Mouse (Mus musculus) urinary bladder, postnatal 4 days (tissue): Measurements from ENCODE around the gene Gm49336.

Source experiments
- DNase-seq, 2 experiments: peaks; one replicate each; pipeline ENCODE4 v3.0.0; 2021 to 2022; ENCODE audit warnings: low spot score in 2 of 2

Gm49336 gene

DNA sequence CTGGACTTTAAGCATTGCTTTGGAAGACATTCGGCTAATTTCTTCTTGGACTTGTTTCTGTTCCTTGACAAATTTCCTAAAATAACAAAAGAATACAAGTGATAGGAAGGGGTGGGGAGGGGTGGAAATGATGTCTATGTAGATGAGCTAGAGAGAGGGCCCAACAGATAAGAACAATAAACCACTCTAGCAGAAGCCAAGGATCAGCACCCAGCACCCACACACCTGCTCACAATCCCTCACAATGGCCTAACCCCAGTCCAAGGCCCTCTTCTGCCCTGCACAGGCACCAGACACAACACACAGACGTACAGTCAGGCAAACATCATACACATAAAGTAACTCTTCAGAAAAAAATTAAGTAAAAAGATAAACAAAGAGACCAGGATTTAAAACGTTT lies 12.8 kb downstream of the Gm49336 start:
- DNase-seq = no peak

- DNase-seq = no peak
These were observed 31.4 kb downstream of the Gm49336 start for GRCm38 (mm10) chr14:60219886-60220285.

DNA sequence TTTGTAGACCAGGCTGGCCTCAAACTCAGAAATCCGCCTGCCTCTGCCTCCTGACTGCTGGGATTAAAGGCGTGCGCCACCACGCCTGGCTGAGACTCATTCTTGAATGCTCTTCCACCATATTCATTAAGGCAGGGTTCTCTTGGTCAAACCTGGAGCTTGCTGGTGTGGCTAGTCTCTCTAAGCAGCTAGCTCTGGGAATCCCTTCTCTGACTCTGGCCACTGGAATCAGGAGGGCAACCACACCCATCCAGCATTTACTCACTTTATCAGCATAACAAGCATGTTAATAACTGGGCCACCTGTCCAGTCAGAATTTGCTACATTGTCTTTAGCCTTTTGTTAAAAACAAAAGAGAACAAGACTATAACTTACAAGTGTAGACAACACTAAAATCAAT lies 33.7 kb downstream of the Gm49336 start:
- no peak for DNase-seq

GRCm38 (mm10) chr14:60216125-60216524 lies 35.2 kb downstream of the Gm49336 start:
- DNase-seq = no peak

DNA sequence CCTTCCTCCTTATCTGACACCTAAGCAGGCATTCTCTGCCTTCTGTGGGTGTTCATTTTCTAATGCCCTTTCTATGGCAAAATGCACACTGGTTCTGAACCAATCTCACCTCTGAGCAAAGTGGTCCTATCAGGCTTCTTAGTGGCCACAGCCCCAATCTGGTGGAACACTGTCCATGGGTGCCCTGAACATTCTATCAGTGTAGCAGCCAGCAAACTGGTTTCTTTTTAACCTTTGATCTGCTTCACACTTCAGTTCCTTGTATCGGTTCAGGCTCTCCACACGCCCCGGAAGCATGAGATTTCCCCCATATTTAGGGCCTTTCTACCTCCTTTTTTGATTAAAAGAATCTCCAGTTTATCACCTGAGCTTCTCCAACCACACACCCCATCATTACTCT lies 36.3 kb downstream of the Gm49336 start:
- no peak for DNase-seq

- no peak for DNase-seq
These were observed 37.3 kb downstream of the Gm49336 start for GRCm38 (mm10) chr14:60214040-60214439.

DNA sequence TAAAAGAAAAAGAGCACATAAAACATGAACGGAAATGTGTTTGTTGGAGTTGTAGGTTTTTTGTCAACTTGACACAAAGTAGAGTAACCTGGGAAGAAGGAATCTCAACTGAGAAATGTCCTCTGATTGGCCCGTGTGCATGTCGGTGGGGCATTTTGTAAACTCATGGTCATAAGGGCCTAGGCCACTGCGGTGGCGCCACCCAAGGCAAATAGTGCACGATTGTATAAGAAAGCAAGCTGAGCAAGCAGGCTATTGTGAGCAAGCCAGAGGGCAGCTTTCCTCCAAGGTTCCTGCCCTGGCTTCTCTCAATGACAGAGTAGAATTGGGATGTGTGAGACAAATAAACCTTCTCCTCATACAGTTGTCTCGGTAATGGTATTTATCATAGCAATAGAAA lies 42.1 kb downstream of the Gm49336 start:
- DNase-seq = no peak

GRCm38 (mm10) chr14:60204993-60205392 lies 46.3 kb downstream of the Gm49336 start:
- no peak for DNase-seq

- no peak for DNase-seq
These were observed 54.4 kb downstream of the Gm49336 start, which contains the start of gene Atp8a2 for GRCm38 (mm10) chr14:60196884-60197283. Gene Atp8a2, minus strand, starts transcription at chr14:60197179.

DNA sequence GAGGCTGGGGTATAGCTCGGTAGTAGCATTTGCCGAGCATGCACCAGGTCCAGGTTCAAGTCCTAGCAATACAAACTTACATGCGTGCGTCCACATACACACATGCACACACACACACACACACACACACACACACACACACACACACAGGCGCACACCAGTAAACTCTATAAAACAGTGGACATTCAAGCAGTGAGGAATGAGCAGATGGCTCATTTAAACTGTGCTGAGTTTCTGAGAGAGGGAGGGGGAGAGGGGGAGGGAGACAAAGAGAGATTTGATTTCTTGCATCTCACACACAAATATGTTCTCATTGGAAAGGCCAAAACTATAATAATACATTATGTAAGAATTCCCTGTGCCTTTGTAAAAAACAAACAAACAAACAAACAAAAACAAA lies 55.3 kb downstream of the Gm49336 start:
- DNase-seq = no peak

GRCm38 (mm10) chr14:60194606-60195005 lies 56.7 kb downstream of the Gm49336 start:
- DNase-seq = no peak

DNA sequence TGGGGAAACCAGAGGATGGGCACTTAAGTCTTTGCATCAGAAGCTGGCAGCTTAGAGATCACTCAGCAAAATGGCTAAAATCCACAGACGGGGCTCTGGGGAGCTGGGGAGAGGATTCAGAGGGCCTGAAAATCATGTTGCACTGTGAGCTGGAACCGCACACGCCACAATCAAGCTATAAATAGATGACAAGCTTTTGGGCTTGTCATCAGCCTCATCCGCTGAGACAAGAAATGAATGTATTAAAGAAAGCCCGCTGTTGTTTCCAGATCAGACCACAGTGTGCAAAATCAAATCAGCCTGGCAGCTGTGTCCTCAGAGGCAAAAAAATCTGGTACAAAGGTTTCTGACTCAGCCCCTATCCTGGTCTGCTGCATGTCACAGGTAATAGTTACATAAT lies 61.5 kb downstream of the Gm49336 start:
- DNase-seq = no peak

GRCm38 (mm10) chr14:60188201-60188825 lies 63.0 kb downstream of the Gm49336 start:
- no peak for DNase-seq

- DNase-seq = no peak
These were observed 70.0 kb downstream of the Gm49336 start for GRCm38 (mm10) chr14:60181306-60181705.

DNA sequence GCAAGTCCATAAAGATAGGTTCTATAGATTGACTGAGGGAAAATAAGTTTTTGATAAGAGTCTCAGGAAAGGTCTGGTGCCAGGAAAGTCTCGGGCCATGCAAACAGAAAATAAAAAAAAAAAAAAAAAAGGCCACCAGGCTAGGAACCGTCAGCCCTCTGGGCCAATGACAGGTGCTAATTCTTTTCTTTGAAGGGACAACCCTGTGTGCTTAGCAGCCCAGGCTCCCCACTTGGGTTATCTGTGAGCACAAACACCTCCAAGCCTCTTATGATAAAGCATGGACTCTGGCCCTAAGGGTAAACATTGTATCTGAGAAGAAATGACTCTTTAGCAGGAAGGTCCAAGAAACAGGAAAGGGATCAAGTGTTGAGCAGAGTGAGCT lies 72.7 kb downstream of the Gm49336 start:
- DNase-seq = no peak

- no peak for DNase-seq
These were observed 73.4 kb downstream of the Gm49336 start for GRCm38 (mm10) chr14:60177614-60178570.

DNA sequence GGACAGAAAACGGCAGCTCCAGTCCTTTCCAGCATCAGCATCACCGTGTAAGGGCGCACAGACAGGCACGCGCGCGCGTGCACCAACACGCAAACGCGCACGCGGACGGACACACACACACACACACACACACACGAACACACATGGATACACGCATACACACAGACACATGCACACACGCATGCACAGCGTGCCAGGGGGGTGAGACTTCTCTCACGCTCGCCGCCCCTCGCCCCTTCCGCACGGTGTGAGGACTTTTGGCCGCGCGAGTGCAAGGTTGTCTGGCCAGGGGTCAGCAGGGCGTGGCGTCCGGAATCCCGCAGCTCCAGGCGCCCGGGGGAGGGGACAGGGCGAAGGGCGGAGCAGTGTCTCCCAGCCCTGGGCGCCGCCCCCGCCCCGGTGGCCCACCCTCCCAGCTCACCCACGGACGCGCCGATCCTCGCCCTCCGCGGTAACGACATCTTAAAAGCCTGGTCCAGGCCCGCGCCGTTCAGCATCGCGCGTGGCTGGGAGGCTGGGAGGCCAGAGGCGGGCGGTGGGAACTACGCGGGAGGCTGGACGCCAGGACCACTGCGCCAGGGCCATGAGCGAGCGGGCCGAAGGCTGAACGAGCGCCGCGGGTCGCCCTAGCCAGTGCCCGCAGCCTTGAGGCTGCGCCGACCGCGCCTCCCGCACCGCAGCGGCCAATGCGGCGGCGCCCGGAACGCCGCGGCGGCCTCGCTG lies 74.3 kb downstream of the Gm49336 start:
- DNase-seq = peak; percentile 49 to 62

DNA sequence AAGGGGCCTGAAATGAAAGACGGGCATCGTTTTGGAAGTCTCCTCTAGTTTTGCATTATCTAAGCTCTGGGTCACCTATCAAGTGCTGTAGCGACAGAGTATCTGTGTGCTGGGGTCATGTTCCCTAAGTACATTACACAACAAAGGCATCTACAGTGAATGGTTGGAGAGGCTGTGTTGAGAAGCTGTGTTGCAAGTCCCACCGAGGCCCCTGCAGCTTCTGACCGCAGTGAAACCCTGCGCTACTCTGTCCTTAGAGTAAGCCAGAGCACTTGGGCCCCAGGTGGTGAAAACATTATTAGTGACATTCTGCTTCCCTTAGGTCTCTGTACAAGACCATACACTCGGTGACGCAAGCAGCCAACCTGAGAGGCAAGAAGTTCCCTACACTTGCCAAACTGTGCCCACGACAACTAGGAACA lies 74.8 kb downstream of the Gm49336 start:
- no peak for DNase-seq

- DNase-seq = no peak
These were observed 78.8 kb downstream of the Gm49336 start for GRCm38 (mm10) chr14:60172286-60173055.

DNA sequence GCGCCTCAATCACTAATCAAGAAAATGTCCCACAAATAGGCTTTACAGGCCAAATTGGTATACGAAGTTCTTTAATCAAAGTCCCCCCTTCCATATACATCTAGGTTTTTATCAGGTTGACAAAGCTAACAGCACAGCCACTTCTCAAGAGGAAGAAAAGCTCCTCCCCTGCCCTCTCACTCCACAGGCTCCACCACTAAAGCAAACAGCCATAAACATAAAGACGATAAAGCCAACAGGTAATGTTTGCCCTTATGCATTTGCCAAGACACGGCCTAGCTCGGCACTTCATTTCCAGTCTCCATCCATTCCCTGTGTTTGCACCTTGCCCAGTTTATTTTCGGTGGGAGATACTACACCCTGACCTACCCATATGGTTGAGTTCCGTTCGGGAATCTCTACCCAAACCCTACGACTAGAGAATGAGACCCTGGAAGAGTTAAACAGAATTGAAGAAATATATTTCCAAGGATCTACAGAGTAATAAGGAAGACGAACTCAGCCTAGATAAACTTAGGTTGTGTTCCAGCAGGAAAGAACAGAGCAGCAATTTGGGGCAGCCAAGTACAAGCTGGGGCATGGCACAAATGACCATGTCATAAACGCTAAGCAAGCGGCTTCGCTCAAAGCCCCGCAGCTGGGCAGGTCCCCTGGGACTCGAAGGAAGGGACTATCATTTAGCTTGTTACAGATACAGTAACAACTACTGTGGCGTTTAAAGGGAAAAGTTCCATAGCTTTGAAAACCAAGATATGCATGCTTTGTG lies 80.3 kb downstream of the Gm49336 start:
- DNase-seq = no peak

DNA sequence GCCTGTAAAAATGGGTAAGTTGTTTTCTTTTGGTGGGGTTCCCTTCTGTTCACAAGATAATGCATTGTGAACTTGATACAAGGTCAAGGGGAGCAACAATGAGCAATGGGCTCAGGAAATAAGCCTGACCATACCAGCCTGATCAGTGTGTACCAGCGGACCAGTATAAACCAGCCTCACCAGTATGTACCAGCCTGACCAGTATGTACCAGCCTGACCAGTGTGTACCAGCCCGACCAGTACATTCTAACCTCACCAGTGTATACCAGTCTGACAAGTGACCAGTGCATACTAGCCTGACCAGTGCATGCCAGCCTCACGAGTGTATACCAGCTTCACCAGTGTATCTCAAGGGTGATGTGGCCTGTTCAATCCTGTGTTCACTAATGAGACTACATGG lies 87.9 kb downstream of the Gm49336 start:
- DNase-seq = no peak
